Mouse (Mus musculus): ENCODE measurements around the gene Kat2b. TPM values are rescaled to one million over a fixed set of nuclear protein-coding genes. Genes with fewer than 3 reads are reported as not detected.
"Not testable (repeated sequence)": the region's sequence is repeated elsewhere in the genome, so short reads cannot be mapped to it uniquely, and the experiment has no call there.

Gene Kat2b
- total RNA-seq (2015; ENCODE audit: low replicate concordance) (64.5 and 72.1 TPM in 2 replicates), total RNA-seq (2017; ENCODE audit: low replicate concordance) (29.3 and 63.5 TPM in 2 replicates)

- no peak for ATAC-seq (replicated peaks; ENCODE audit: low FRiP score, poor library complexity, severe bottlenecking)
These were observed at the start of gene Kat2b for GRCm38 (mm10) chr17:53566161-53566918. Gene Kat2b (plus strand): TSS chr17:53566861.

- ATAC-seq (replicated peaks; ENCODE audit: low FRiP score, poor library complexity, severe bottlenecking), result no peak
These were observed 47.3 kb upstream of the Kat2b start for GRCm38 (mm10) chr17:53519364-53519763.

- no peak for ATAC-seq (replicated peaks; ENCODE audit: low FRiP score, poor library complexity, severe bottlenecking)
These were observed 46.2 kb upstream of the Kat2b start for GRCm38 (mm10) chr17:53520509-53520908.

- no peak for ATAC-seq (replicated peaks; ENCODE audit: low FRiP score, poor library complexity, severe bottlenecking)
These were observed 38.6 kb upstream of the Kat2b start for GRCm38 (mm10) chr17:53528034-53528433.

GRCm38 (mm10) chr17:53531160-53531559, 35.5 kb upstream of the Kat2b start:
- no peak for ATAC-seq (replicated peaks; ENCODE audit: low FRiP score, poor library complexity, severe bottlenecking)

- no peak for ATAC-seq (replicated peaks; ENCODE audit: low FRiP score, poor library complexity, severe bottlenecking)
These were observed 34.2 kb upstream of the Kat2b start for GRCm38 (mm10) chr17:53532425-53532824.

GRCm38 (mm10) chr17:53539351-53539750, 27.3 kb upstream of the Kat2b start, which contains the start of gene Pp2d1:
Gene Pp2d1 (minus strand): TSS chr17:53539451.
- not testable (repeated sequence) for ATAC-seq (replicated peaks; ENCODE audit: low FRiP score, poor library complexity, severe bottlenecking)

GRCm38 (mm10) chr17:53542536-53542935, 24.1 kb upstream of the Kat2b start:
- ATAC-seq (replicated peaks; ENCODE audit: low FRiP score, poor library complexity, severe bottlenecking), result no peak

- no peak for ATAC-seq (replicated peaks; ENCODE audit: low FRiP score, poor library complexity, severe bottlenecking)
These were observed 22.9 kb upstream of the Kat2b start for GRCm38 (mm10) chr17:53543591-53544324.

GRCm38 (mm10) chr17:53551306-53552299, 15.1 kb upstream of the Kat2b start:
- ATAC-seq (replicated peaks; ENCODE audit: low FRiP score, poor library complexity, severe bottlenecking), result no peak

- peak; percentile 87 for ATAC-seq (replicated peaks; ENCODE audit: low FRiP score, poor library complexity, severe bottlenecking)
These were observed 12.6 kb upstream of the Kat2b start for GRCm38 (mm10) chr17:53554088-53554487.

- peak; percentile 91 for ATAC-seq (replicated peaks; ENCODE audit: low FRiP score, poor library complexity, severe bottlenecking)
These were observed 11.8 kb upstream of the Kat2b start for GRCm38 (mm10) chr17:53554813-53555212.

GRCm38 (mm10) chr17:53557443-53557842, 9.2 kb upstream of the Kat2b start:
- ATAC-seq (replicated peaks; ENCODE audit: low FRiP score, poor library complexity, severe bottlenecking), result no peak

GRCm38 (mm10) chr17:53559646-53560045, 7.0 kb upstream of the Kat2b start:
- ATAC-seq (replicated peaks; ENCODE audit: low FRiP score, poor library complexity, severe bottlenecking), result no peak

GRCm38 (mm10) chr17:53561458-53562029, 5.1 kb upstream of the Kat2b start:
- no peak for ATAC-seq (replicated peaks; ENCODE audit: low FRiP score, poor library complexity, severe bottlenecking)

GRCm38 (mm10) chr17:53564837-53565236, 1.8 kb upstream of the Kat2b start:
- ATAC-seq (replicated peaks; ENCODE audit: low FRiP score, poor library complexity, severe bottlenecking), result no peak

- ATAC-seq (replicated peaks; ENCODE audit: low FRiP score, poor library complexity, severe bottlenecking), result peak; percentile 74
These were observed 271 bp downstream of the Kat2b start for GRCm38 (mm10) chr17:53566919-53567345.

GRCm38 (mm10) chr17:53567346-53568101, 863 bp downstream of the Kat2b start:
- ATAC-seq (replicated peaks; ENCODE audit: low FRiP score, poor library complexity, severe bottlenecking), result peak; percentile 44

- ATAC-seq (replicated peaks; ENCODE audit: low FRiP score, poor library complexity, severe bottlenecking), result peak; percentile 81
These were observed 1.5 kb downstream of the Kat2b start for GRCm38 (mm10) chr17:53568118-53568517.

Data from erythroid progenitor cell, adult 5-6 weeks (primary cell).